Mouse (Mus musculus): ENCODE results near the gene Osgepl1. TPM values are rescaled to one million over a fixed set of nuclear protein-coding genes. Genes with fewer than 3 reads are reported as not detected.
"Not testable (repeated sequence)": the region's sequence is repeated elsewhere in the genome, so short reads cannot be mapped to it uniquely, and the experiment has no call there.

Osgepl1 gene
- 23.5 and 23.8 TPM in 2 replicates for polyA plus RNA-seq (2015; fragmentation: Nextera tagmentation; extraction: Ambion mirVana)

GRCm38 (mm10) chr1:53312989-53313967, at the start of gene Osgepl1:
Osgepl1 (plus strand) TSS chr1:53313624.
- Histone ChIP-seq H3K4me3 (peak within 1 kb of the TSS; percentile 71), H3K27me3 (no peaks in the 10 kb centered on the region), H3K27ac (peak within 1 kb of the TSS; percentile 91), H3K9me3 (no peaks in the 10 kb centered on the region), H3K9ac (peak within 1 kb of the TSS; percentile 77), H3K36me3 (peaks cover 6% of the 10 kb centered on the region; the same call in 1 of the 2 replicates), H3K4me2 (peak within 1 kb of the TSS; percentile 68), H3K4me1 (0 out of 2 replicates have a peak, but pooled peaks cover 4% of the 10 kb centered on the region)
- WGBS = 2% methylated on average over 27 of the region's 27 CpGs
- ATAC-seq (ENCODE audit: borderline replicate concordance, extremely low read depth, low FRiP score, low TSS enrichment) = peak; percentile 97; the same call in 1 of the 2 replicates

DNA sequence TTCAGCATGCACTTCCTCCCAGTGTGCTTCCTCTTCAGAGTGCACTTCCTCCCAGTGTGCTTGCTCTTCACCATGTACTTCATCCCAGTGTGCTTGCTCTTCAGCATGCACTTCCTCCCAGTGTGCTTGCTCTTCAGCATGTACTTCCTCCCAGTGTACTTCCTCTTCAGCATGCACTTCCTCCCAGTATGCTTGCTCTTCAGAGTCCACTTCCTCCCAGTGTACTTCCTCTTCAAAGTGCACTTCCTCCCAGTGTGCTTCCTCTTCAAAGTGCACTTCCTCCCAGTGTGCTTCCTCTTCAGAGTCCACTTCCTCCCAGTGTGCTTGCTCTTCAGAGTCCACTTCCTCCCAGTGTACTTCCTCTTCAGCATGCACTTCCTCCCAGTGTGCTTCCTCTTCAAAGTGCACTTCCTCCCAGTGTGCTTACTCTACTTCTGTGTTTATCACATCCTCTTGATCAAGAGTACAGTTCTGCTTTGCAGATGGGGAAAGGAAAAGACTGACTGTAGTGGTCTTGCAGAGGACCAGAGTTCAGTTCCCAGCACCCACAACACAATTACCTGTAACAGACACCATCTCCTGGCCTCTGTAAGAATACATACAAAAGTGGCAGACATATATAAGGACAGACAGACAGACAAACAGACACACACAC, 48.3 kb upstream of the Osgepl1 start:
- H3K27ac ChIP-seq; H3K4me3 ChIP-seq; H3K4me1 ChIP-seq; H3K9ac ChIP-seq; H3K27me3 ChIP-seq; ATAC-seq (ENCODE audit: borderline replicate concordance, extremely low read depth, low FRiP score, low TSS enrichment); H3K36me3 ChIP-seq; H3K4me2 ChIP-seq; H3K9me3 ChIP-seq: not testable (repeated sequence)

GRCm38 (mm10) chr1:53269901-53270300, 43.5 kb upstream of the Osgepl1 start:
- Histone ChIP-seq H3K36me3 (peaks cover 5% of the 10 kb centered on the region), H3K4me3 (no peak overlapping the region), H3K4me2 (no peak overlapping the region), H3K27ac (no peak overlapping the region), H3K9ac (no peak overlapping the region), H3K27me3 (no peaks in the 10 kb centered on the region), H3K9me3 (no peaks in the 10 kb centered on the region), H3K4me1 (no peaks in the 10 kb centered on the region)
- no peak for ATAC-seq (ENCODE audit: borderline replicate concordance, extremely low read depth, low FRiP score, low TSS enrichment)
- 70% methylated on average over 3 of the region's 3 CpGs for WGBS

DNA sequence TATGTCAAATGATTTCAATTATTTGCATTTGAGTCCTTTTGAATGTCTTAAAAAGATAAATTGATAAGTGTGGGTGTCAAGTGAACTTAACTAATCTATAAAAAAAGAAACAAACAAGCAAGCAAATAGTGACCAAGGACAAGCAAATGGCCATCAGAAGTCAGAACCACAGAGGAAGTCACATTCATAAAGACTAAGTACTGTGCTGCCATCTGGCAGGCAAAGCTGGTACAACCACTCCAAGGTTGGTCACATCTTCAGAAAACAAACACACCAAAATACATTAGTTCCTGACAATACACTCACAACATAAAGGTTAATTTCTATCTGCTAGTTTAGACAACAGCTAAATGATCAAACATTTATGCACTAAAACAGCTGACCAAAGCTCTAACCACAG, 40.8 kb upstream of the Osgepl1 start:
- Histone ChIP-seq H3K4me1 (no peaks in the 10 kb centered on the region), H3K4me3 (no peak overlapping the region), H3K4me2 (no peak overlapping the region), H3K27me3 (no peaks in the 10 kb centered on the region), H3K9ac (no peak overlapping the region), H3K27ac (no peak overlapping the region), H3K9me3 (no peaks in the 10 kb centered on the region), H3K36me3 (no peaks in the 10 kb centered on the region)
- no peak for ATAC-seq (ENCODE audit: borderline replicate concordance, extremely low read depth, low FRiP score, low TSS enrichment)

DNA sequence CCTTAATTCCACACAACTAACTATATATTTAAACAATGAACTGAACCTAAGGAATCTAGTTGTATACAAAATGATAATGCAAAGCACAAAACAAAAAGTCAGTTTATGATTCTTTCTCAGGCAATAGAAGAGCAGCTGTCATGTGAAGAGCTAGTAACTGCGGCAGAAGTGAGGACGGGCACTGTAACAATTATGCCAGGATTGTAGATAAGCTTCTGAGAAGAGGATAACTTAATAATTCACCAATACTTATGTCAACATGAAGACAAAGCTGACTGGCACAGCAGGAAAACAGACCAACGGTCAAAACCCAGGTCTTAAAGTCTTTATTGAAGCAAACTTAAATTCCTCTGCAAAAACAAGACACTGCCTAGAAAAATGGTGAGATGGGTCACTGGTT, 22.2 kb upstream of the Osgepl1 start:
- Histone ChIP-seq H3K36me3 (no peaks in the 10 kb centered on the region), H3K27ac (no peak overlapping the region), H3K9me3 (no peaks in the 10 kb centered on the region), H3K9ac (no peak overlapping the region), H3K27me3 (no peaks in the 10 kb centered on the region), H3K4me1 (0 out of 2 replicates have a peak, but pooled peaks cover 3% of the 10 kb centered on the region), H3K4me3 (no peak overlapping the region), H3K4me2 (no peak overlapping the region)
- no peak for ATAC-seq (ENCODE audit: borderline replicate concordance, extremely low read depth, low FRiP score, low TSS enrichment)
- 65% methylated on average over 3 of the region's 3 CpGs for WGBS

DNA sequence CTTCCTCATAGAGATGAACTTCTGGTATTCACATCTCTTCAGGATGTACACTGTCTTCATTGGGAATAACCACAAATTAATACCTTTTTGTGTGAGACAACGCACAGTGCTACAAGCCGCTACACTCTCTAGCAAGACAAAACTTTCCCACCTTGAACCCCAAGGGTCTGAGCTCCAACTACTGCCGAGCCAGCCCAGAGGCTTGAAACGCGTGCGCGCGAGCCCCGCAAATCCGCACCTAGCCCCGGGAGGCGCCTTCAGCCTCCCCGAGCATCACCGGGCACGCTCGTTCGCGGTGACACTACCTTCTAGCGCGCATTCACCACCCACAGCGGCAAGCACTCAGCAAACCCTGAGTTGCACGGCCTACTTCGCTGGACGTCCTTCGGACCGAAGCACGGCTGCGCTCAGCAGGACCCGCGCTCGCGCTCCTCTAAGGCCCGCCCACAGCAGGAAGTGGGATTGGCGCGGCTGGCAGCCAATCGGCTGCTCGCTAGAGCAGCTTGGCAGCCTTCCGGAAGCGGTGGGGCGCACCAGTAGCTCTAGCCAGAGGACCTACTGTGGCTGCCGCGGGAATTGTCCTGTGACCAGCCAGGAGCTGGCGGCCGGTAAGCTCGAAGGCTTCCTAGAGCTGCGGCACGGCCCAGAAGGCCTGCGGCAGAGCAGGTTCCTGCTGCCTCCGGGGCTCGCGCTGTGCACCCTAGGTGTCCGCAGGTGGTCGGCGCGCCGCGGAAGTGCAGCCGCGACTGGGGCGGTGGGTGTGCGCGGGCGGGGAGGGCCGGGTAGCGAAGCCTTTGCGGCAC, 16.6 kb upstream of the Osgepl1 start, which contains the start of the genes Pms1, Ormdl1 and Gm28778:
Gene Pms1 (minus strand): TSS at position 438 of the 803 bp plus-strand sequence.
Gene Ormdl1 (plus strand): TSS at position 515 of the 803 bp plus-strand sequence.
Gene Gm28778 (plus strand): TSS at position 531 of the 803 bp plus-strand sequence.
- Histone ChIP-seq H3K27ac (peak within 1 kb of the TSS; percentile 91), H3K36me3 (0 out of 2 replicates have a peak, but pooled peaks cover 3% of the 10 kb centered on the region), H3K4me1 (peaks cover 6% of the 10 kb centered on the region; the same call in 1 of the 2 replicates), H3K27me3 (no peaks in the 10 kb centered on the region), H3K4me3 (peak within 1 kb of the TSS; percentile 80), H3K4me2 (peak within 1 kb of the TSS; percentile 80), H3K9ac (peak within 1 kb of the TSS; percentile 79), H3K9me3 (no peaks in the 10 kb centered on the region)
- WGBS = under 1% methylated on average over 66 of the region's 66 CpGs
- ATAC-seq (ENCODE audit: borderline replicate concordance, extremely low read depth, low FRiP score, low TSS enrichment) = peak; percentile 100

GRCm38 (mm10) chr1:53300506-53300905, 12.9 kb upstream of the Osgepl1 start:
- Histone ChIP-seq H3K27me3 (no peaks in the 10 kb centered on the region), H3K4me1 (peaks cover 6% of the 10 kb centered on the region; the same call in 1 of the 2 replicates), H3K36me3 (0 out of 2 replicates have a peak, but pooled peaks cover 3% of the 10 kb centered on the region), H3K27ac (no peak overlapping the region), H3K9ac (no peak overlapping the region), H3K4me2 (no peak overlapping the region), H3K9me3 (no peaks in the 10 kb centered on the region), H3K4me3 (no peak overlapping the region)
- ATAC-seq (ENCODE audit: borderline replicate concordance, extremely low read depth, low FRiP score, low TSS enrichment) = no peak
- 82% methylated on average over 4 of the region's 4 CpGs for whole genome bisulfite sequencing

- no peak for ATAC-seq (ENCODE audit: borderline replicate concordance, extremely low read depth, low FRiP score, low TSS enrichment)
Observed at GRCm38 (mm10) chr1:53321662-53322344, 8.4 kb downstream of the Osgepl1 start.

DNA sequence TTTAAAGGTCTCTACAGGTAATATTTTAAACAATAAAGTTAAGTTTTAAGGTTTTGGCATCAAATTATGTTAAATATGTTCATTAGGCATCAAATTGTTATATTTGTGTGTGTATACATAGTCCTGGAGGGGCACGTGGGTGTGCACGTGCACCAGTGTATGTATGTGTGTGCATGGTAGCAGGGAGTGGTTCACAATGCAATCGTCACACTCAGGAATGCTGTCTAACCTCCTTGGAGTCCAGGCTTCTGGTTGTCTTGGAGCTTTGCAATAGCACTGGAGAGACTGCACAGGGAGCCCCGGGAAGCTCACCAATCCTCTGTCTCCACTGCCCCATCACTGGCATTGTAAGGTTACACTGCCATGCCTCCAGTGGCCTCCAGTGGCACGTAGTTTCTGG, 9.8 kb downstream of the Osgepl1 start:
- ATAC-seq (ENCODE audit: borderline replicate concordance, extremely low read depth, low FRiP score, low TSS enrichment) = no peak
- no peak overlapping the region for H3K4me2 ChIP-seq
- H3K4me3 ChIP-seq = no peak overlapping the region
- H3K9ac ChIP-seq = no peak overlapping the region
- H3K27ac ChIP-seq = no peak overlapping the region
- H3K27me3 ChIP-seq = no peaks in the 10 kb centered on the region
- H3K4me1 ChIP-seq = no peaks in the 10 kb centered on the region
- H3K36me3 ChIP-seq = 0 out of 2 replicates have a peak, but pooled peaks cover 3% of the 10 kb centered on the region
- H3K9me3 ChIP-seq = no peaks in the 10 kb centered on the region
- WGBS = 89% methylated on average over 5 of the region's 5 CpGs

More at GRCm38 (mm10) chr1:53321662-53322344, 8.4 kb downstream of the Osgepl1 start:
- Histone ChIP-seq H3K27ac (no peak overlapping the region), H3K9ac (no peak overlapping the region), H3K9me3 (no peaks in the 10 kb centered on the region), H3K27me3 (no peaks in the 10 kb centered on the region), H3K4me1 (no peaks in the 10 kb centered on the region), H3K36me3 (peaks cover 9% of the 10 kb centered on the region; the same call in 1 of the 2 replicates), H3K4me2 (no peak overlapping the region), H3K4me3 (no peak overlapping the region)
- 95% methylated on average over 4 of the region's 4 CpGs for WGBS

- Histone ChIP-seq H3K27me3 (no peaks in the 10 kb centered on the region), H3K36me3 (no peaks in the 10 kb centered on the region), H3K27ac (no peak overlapping the region), H3K9me3 (no peaks in the 10 kb centered on the region), H3K9ac (no peak overlapping the region), H3K4me1 (no peaks in the 10 kb centered on the region), H3K4me3 (no peak overlapping the region), H3K4me2 (no peak overlapping the region)
- no peak for ATAC-seq (ENCODE audit: borderline replicate concordance, extremely low read depth, low FRiP score, low TSS enrichment)
- WGBS = 96% methylated on average over 1 of the region's 1 CpGs
Observed at GRCm38 (mm10) chr1:53324277-53324676, 10.9 kb downstream of the Osgepl1 start.
